Mouse (Mus musculus) neural tube, embryonic 13.5 days (tissue): ENCODE data around the gene Flot1. TPM values are rescaled to one million over a fixed set of nuclear protein-coding genes. Genes with fewer than 3 reads are reported as not detected.

Experiments
- ATAC-seq: fragments of 200-750 bp; cut with Nextera tagmentation; 2 replicates; pipeline ENCODE4 v1.8.0; 2017; ENCODE audit warnings: low read depth, mild to moderate bottlenecking, moderate TSS enrichment, moderate library complexity
- H3K27ac ChIP-seq: fragments of 300-500 bp; sonication (generic); replicated peaks from 2 replicates; pipeline ENCODE4 v1.5.1; 2015; ENCODE audit warnings: moderate library complexity, mild to moderate bottlenecking, inconsistent platforms
- H3K27me3 ChIP-seq: fragments of 300-500 bp; sonication (generic); 2 replicates; pipeline ENCODE4 v1.6.1; 2015; ENCODE audit warnings: mild to moderate bottlenecking, inconsistent platforms
- H3K36me3 ChIP-seq: fragments of 300-500 bp; sonication (generic); 2 replicates; pipeline ENCODE4 v1.6.1; 2015; ENCODE audit warnings: mild to moderate bottlenecking, inconsistent platforms
- H3K4me1 ChIP-seq: fragments of 300-500 bp; sonication (generic); replicated peaks from 2 replicates; pipeline ENCODE4 v1.6.1; 2015; ENCODE audit warnings: inconsistent platforms
- H3K4me2 ChIP-seq: fragments of 300-500 bp; sonication (generic); 2 replicates; pipeline ENCODE4 v1.6.1; 2015; ENCODE audit warnings: inconsistent platforms, mild to moderate bottlenecking, moderate library complexity
- H3K4me3 ChIP-seq: fragments of 300-500 bp; sonication (generic); 2 replicates; pipeline ENCODE4 v1.5.1; 2015; ENCODE audit warnings: mild to moderate bottlenecking, inconsistent platforms
- H3K9ac ChIP-seq: fragments of 300-500 bp; sonication (generic); 2 replicates; pipeline ENCODE4 v1.6.1; 2015; ENCODE audit warnings: moderate library complexity, mild to moderate bottlenecking, inconsistent platforms
- H3K9me3 ChIP-seq: fragments of 300-500 bp; sonication (generic); 2 replicates; pipeline ENCODE4 v1.6.1; 2016; ENCODE audit warnings: inconsistent platforms
- WGBS: fragments of 180-500 bp; shearing (Covaris S2); methylation state at CpG from one replicate; pipeline ENCODE4 v1.1.7; 2015; 5-methylcytosine and 5-hydroxymethylcytosine counted together
- polyA plus RNA-seq: library from polyadenylated mRNA; unstranded; fragments of >200 nt; fragmentation: Nextera tagmentation; extraction: Ambion mirVana; gene quantifications from 2 replicates; pipeline ENCODE4 v1.2.1, GENCODE M21; 2015

The Flot1 gene
- polyA plus RNA-seq, 1 experiment from 2014 or later = 93.6 TPM

- Histone ChIP-seq H3K36me3 (no peaks in the 10 kb centered on the region), H3K27ac (peak overlapping the region; percentile 62), H3K9me3 (no peaks in the 10 kb centered on the region), H3K9ac (no peak overlapping the region), H3K4me1 (peaks cover 14% of the 10 kb centered on the region), H3K4me2 (no peak overlapping the region), H3K4me3 (no peak overlapping the region), H3K27me3 (no peaks in the 10 kb centered on the region)
- peak; percentile 69 for ATAC-seq
- WGBS = 50% methylated on average over 7 of the region's 7 CpGs
These were observed 9.8 kb upstream of the Flot1 start for GRCm38 (mm10) chr17:35813245-35813647.

- Histone ChIP-seq H3K36me3 (no peaks in the 10 kb centered on the region), H3K4me1 (peaks cover 14% of the 10 kb centered on the region), H3K27ac (peak overlapping the region; percentile 42; the same call in 1 of the 2 replicates), H3K9ac (no peak overlapping the region), H3K4me2 (no peak overlapping the region), H3K9me3 (no peaks in the 10 kb centered on the region), H3K4me3 (no peak overlapping the region), H3K27me3 (no peaks in the 10 kb centered on the region)
- ATAC-seq = 0 out of 2 replicates have a peak, but pooled peaks have one; percentile 8
- 85% methylated on average over 7 of the region's 7 CpGs for WGBS
These were observed 9.4 kb upstream of the Flot1 start for GRCm38 (mm10) chr17:35813653-35814052.

- Histone ChIP-seq H3K27ac (no peak overlapping the region), H3K27me3 (peaks cover 8% of the 10 kb centered on the region), H3K9me3 (no peaks in the 10 kb centered on the region), H3K36me3 (no peaks in the 10 kb centered on the region), H3K4me1 (peaks cover 14% of the 10 kb centered on the region), H3K4me2 (no peak overlapping the region), H3K9ac (no peak overlapping the region), H3K4me3 (no peak overlapping the region)
- 54% methylated on average over 6 of the region's 6 CpGs for WGBS
- no peak for ATAC-seq
These were observed 8.4 kb upstream of the Flot1 start for GRCm38 (mm10) chr17:35814678-35815077.

GRCm38 (mm10) chr17:35815836-35816235, 7.2 kb upstream of the Flot1 start:
- no peak overlapping the region for H3K4me3 ChIP-seq
- no peak overlapping the region for H3K9ac ChIP-seq
- WGBS = 49% methylated on average over 7 of the region's 7 CpGs
- no peak for ATAC-seq
- H3K27ac ChIP-seq = no peak overlapping the region
- H3K4me1 ChIP-seq = peaks cover 16% of the 10 kb centered on the region
- peaks cover 19% of the 10 kb centered on the region for H3K27me3 ChIP-seq
- H3K4me2 ChIP-seq = no peak overlapping the region
- no peaks in the 10 kb centered on the region for H3K9me3 ChIP-seq
- no peaks in the 10 kb centered on the region for H3K36me3 ChIP-seq

GRCm38 (mm10) chr17:35816686-35817085, 6.3 kb upstream of the Flot1 start:
- no peak overlapping the region for H3K27ac ChIP-seq
- WGBS = 40% methylated on average over 8 of the region's 14 CpGs

GRCm38 (mm10) chr17:35817226-35817625, 5.8 kb upstream of the Flot1 start:
- Histone ChIP-seq H3K4me2 (no peak overlapping the region), H3K36me3 (no peaks in the 10 kb centered on the region), H3K4me1 (peaks cover 29% of the 10 kb centered on the region), H3K9ac (no peak overlapping the region), H3K27me3 (peaks cover 20% of the 10 kb centered on the region), H3K9me3 (no peaks in the 10 kb centered on the region), H3K4me3 (no peak overlapping the region), H3K27ac (no peak overlapping the region)
- no peak for ATAC-seq
- WGBS = 53% methylated on average over 10 of the region's 10 CpGs

More at GRCm38 (mm10) chr17:35816686-35817085, 6.3 kb upstream of the Flot1 start:
- Histone ChIP-seq H3K9me3 (no peaks in the 10 kb centered on the region), H3K36me3 (no peaks in the 10 kb centered on the region), H3K4me3 (no peak overlapping the region), H3K4me1 (peaks cover 24% of the 10 kb centered on the region), H3K4me2 (no peak overlapping the region), H3K9ac (no peak overlapping the region), H3K27me3 (peaks cover 20% of the 10 kb centered on the region)
- ATAC-seq = no peak

GRCm38 (mm10) chr17:35820111-35820510, 2.9 kb upstream of the Flot1 start:
- Histone ChIP-seq H3K9me3 (no peaks in the 10 kb centered on the region), H3K4me2 (no peak overlapping the region), H3K9ac (no peak overlapping the region), H3K4me3 (no peak overlapping the region), H3K27me3 (peaks cover 20% of the 10 kb centered on the region), H3K36me3 (0 out of 2 replicates have a peak, but pooled peaks cover 5% of the 10 kb centered on the region), H3K4me1 (peaks cover 33% of the 10 kb centered on the region), H3K27ac (no peak overlapping the region)
- ATAC-seq = no peak
- whole genome bisulfite sequencing = 85% methylated on average over 5 of the region's 5 CpGs

- H3K4me1 ChIP-seq = peaks cover 33% of the 10 kb centered on the region
- H3K4me3 ChIP-seq = peak within 1 kb of the TSS; percentile 65
- under 1% methylated on average over 62 of the region's 62 CpGs for WGBS
- H3K36me3 ChIP-seq = peaks cover 21% of the 10 kb centered on the region
- H3K27ac ChIP-seq = peak within 1 kb of the TSS; percentile 81
- H3K27me3 ChIP-seq = peaks cover 20% of the 10 kb centered on the region
- ATAC-seq = no peak
- H3K9ac ChIP-seq = peak within 1 kb of the TSS; percentile 80
- peak within 1 kb of the TSS; percentile 88 for H3K4me2 ChIP-seq
- H3K9me3 ChIP-seq = no peaks in the 10 kb centered on the region
These were observed 1.3 kb upstream of the Flot1 start, which contains the start of gene Ier3 for GRCm38 (mm10) chr17:35821439-35822430. Ier3 (plus strand) TSS chr17:35821684.

- H3K4me2 ChIP-seq = peak overlapping the region; percentile 88
- ATAC-seq = peak; percentile 25
- peak overlapping the region; percentile 80 for H3K9ac ChIP-seq
- peak overlapping the region; percentile 81 for H3K27ac ChIP-seq
- WGBS = 2% methylated on average over 11 of the region's 11 CpGs
- peaks cover 30% of the 10 kb centered on the region for H3K36me3 ChIP-seq
- no peaks in the 10 kb centered on the region for H3K9me3 ChIP-seq
- peaks cover 20% of the 10 kb centered on the region for H3K27me3 ChIP-seq
- peaks cover 33% of the 10 kb centered on the region for H3K4me1 ChIP-seq
- H3K4me3 ChIP-seq = peak overlapping the region; percentile 65
These were observed 466 bp upstream of the Flot1 start for GRCm38 (mm10) chr17:35822564-35822963.

GRCm38 (mm10) chr17:35824402-35824801, 1.4 kb downstream of the Flot1 start:
- H3K4me3 ChIP-seq = peak overlapping the region; percentile 65
- H3K27ac ChIP-seq = no peak overlapping the region
- H3K4me2 ChIP-seq = peak overlapping the region; percentile 88
- WGBS = 61% methylated on average over 7 of the region's 7 CpGs
- ATAC-seq = no peak
- peaks cover 35% of the 10 kb centered on the region for H3K4me1 ChIP-seq
- peaks cover 42% of the 10 kb centered on the region for H3K36me3 ChIP-seq
- H3K27me3 ChIP-seq = peaks cover 15% of the 10 kb centered on the region
- H3K9ac ChIP-seq = peak overlapping the region; percentile 80
- no peaks in the 10 kb centered on the region for H3K9me3 ChIP-seq

- WGBS = 95% methylated on average over 13 of the region's 13 CpGs
- ATAC-seq = no peak
- H3K4me2 ChIP-seq = no peak overlapping the region
- no peak overlapping the region for H3K4me3 ChIP-seq
- H3K27ac ChIP-seq = no peak overlapping the region
- H3K27me3 ChIP-seq = peaks cover 7% of the 10 kb centered on the region
- H3K36me3 ChIP-seq = peaks cover 42% of the 10 kb centered on the region
- H3K9me3 ChIP-seq = no peaks in the 10 kb centered on the region
- no peak overlapping the region for H3K9ac ChIP-seq
- H3K4me1 ChIP-seq = peaks cover 43% of the 10 kb centered on the region
These were observed 2.2 kb downstream of the Flot1 start for GRCm38 (mm10) chr17:35825109-35825850.

- WGBS = 2% methylated on average over 21 of the region's 21 CpGs
- H3K9ac ChIP-seq = peak overlapping the region; percentile 55; the same call in 1 of the 2 replicates
- no peaks in the 10 kb centered on the region for H3K9me3 ChIP-seq
- H3K36me3 ChIP-seq = peaks cover 81% of the 10 kb centered on the region
- peak; percentile 30 for ATAC-seq
- 0 out of 2 replicates have a peak overlapping the region, but pooled peaks have one; percentile 12 for H3K4me3 ChIP-seq
- no peaks in the 10 kb centered on the region for H3K27me3 ChIP-seq
- H3K27ac ChIP-seq = 0 out of 2 replicates have a peak overlapping the region, but pooled peaks have one; percentile 23
- H3K4me1 ChIP-seq = peaks cover 34% of the 10 kb centered on the region
- H3K4me2 ChIP-seq = no peak overlapping the region
These were observed 6.7 kb downstream of the Flot1 start for GRCm38 (mm10) chr17:35829737-35830136.
